Mouse (Mus musculus) heart, adult 11 months (tissue): ENCODE measurements around the gene C1qtnf4.

Experiments
- DNase-seq: peaks from one replicate; pipeline ENCODE4 v3.0.0; 2022

C1qtnf4 gene

GRCm38 (mm10) chr2:90885218-90886041 is at the start of gene C1qtnf4:
TSS of gene C1qtnf4 (plus strand) at chr2:90885860.
- no peak for DNase-seq

GRCm38 (mm10) chr2:90838621-90839020 is 47.0 kb upstream of the C1qtnf4 start:
- DNase-seq = peak; percentile 79

- DNase-seq = peak; percentile 54
These were observed 42.0 kb upstream of the C1qtnf4 start for GRCm38 (mm10) chr2:90843666-90844065.

- DNase-seq = peak; percentile 78
These were observed 41.4 kb upstream of the C1qtnf4 start for GRCm38 (mm10) chr2:90844262-90844661.

- peak; percentile 74 for DNase-seq
These were observed 40.4 kb upstream of the C1qtnf4 start for GRCm38 (mm10) chr2:90845234-90845633.

- DNase-seq = peak; percentile 88
These were observed 39.5 kb upstream of the C1qtnf4 start for GRCm38 (mm10) chr2:90846171-90846570.

- DNase-seq = no peak
These were observed 39.1 kb upstream of the C1qtnf4 start for GRCm38 (mm10) chr2:90846597-90846954.

- peak; percentile 100 for DNase-seq
These were observed 38.5 kb upstream of the C1qtnf4 start, which contains the start of gene Mtch2 for GRCm38 (mm10) chr2:90846955-90847680. TSS of gene Mtch2 (plus strand) at chr2:90847155.

- no peak for DNase-seq
These were observed 38.0 kb upstream of the C1qtnf4 start for GRCm38 (mm10) chr2:90847681-90848050.

- DNase-seq = peak; percentile 27
These were observed 37.3 kb upstream of the C1qtnf4 start for GRCm38 (mm10) chr2:90848331-90848730.

- peak; percentile 77 for DNase-seq
These were observed 35.3 kb upstream of the C1qtnf4 start for GRCm38 (mm10) chr2:90850401-90850800.

GRCm38 (mm10) chr2:90861486-90861885 is 24.2 kb upstream of the C1qtnf4 start:
- no peak for DNase-seq

GRCm38 (mm10) chr2:90864184-90864583 is 21.5 kb upstream of the C1qtnf4 start:
- no peak for DNase-seq

- DNase-seq = peak; percentile 96
These were observed 19.1 kb upstream of the C1qtnf4 start for GRCm38 (mm10) chr2:90866524-90866923.

- DNase-seq = peak; percentile 95
These were observed 15.5 kb upstream of the C1qtnf4 start for GRCm38 (mm10) chr2:90870136-90870601.

- DNase-seq = peak; percentile 91
These were observed 14.3 kb upstream of the C1qtnf4 start for GRCm38 (mm10) chr2:90871180-90871961.

- peak; percentile 95 for DNase-seq
These were observed 11.6 kb upstream of the C1qtnf4 start for GRCm38 (mm10) chr2:90874025-90874424.

- no peak for DNase-seq
These were observed 10.4 kb upstream of the C1qtnf4 start for GRCm38 (mm10) chr2:90875239-90875638.

- DNase-seq = no peak
These were observed 7.9 kb upstream of the C1qtnf4 start for GRCm38 (mm10) chr2:90877584-90878259.

- DNase-seq = no peak
These were observed 6.2 kb upstream of the C1qtnf4 start for GRCm38 (mm10) chr2:90879419-90879818.

- DNase-seq = no peak
These were observed 5.4 kb upstream of the C1qtnf4 start for GRCm38 (mm10) chr2:90880144-90880785.

GRCm38 (mm10) chr2:90881824-90882223 is 3.8 kb upstream of the C1qtnf4 start:
- no peak for DNase-seq
